Mouse (Mus musculus) adrenal gland, postnatal 14 days (tissue): ENCODE measurements at regions not wholly inside any gene's neighbourhood (a gene's known extent, or its start where the extent isn't known, plus 50 kb on each side); places are given as distances from the start of the nearest gene placed in this dataset.
A peak's percentile ranks its signal among the peaks of the same experiment; 100 is the strongest.

Experiments used
- DNase-seq: peaks from one replicate; pipeline ENCODE4 v3.0.0; 2021; ENCODE audit warnings: mixed read lengths

GRCm38 (mm10) chr14:105499319-105499895, 241.0 kb downstream of the Ndfip2 start:
- peak; percentile 23 for DNase-seq

DNA sequence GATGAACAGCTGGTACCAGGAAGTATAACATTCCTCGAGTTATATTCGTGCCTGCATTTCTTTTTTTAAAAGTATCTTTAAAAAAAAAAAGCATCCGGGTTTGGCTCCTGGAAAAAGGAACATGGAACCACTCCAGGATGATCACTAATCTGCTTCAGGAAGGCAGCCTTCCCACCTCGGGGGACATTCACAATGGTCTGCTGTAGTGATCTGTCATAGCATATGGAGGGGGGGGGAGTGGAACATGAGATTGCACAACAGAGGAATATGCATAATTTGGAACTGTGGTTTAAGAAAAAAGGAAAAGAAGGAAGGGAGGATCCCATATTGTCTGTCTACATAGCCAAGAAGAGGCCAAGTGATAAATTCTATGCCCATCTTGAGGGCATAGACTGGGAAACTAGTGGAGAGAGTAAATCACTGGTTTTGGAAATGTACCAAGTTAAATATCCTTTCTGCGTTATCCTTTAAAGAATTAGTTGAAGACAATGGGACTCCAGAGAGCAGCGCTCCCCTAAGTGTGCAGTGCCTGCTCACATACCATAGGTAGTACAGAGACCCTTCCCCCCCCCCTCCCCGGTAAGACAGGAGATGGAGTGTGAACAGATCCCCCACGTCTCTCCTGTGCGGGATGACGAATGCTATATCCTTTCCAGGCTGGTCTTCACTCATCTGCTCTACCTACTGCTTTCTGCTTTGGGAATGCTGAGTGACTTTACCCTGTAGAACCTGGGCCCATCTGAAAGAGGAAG, 240.0 kb downstream of the Ndfip2 start:
- DNase-seq: no peak

- DNase-seq: no peak
Observed at GRCm38 (mm10) chr14:105495161-105495560, 236.8 kb downstream of the Ndfip2 start.

DNA sequence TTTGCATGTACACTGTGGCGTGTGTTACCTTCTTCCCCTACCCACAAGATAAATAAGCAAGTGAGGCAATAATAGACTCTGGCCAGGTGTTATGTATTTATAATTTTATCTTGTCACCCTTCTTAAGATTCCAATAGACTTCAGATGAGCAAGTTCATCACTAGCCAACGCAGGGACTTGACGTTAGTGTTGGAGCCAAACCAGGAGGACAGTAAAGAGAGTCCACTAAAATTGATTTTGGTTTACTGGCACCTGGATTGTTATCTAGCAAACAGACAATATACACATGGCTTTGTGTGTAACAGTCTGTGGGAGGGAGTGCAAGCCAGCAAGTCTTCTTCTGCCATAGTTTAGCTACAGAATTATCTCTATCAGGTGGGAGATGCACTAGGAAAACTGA, 236.0 kb downstream of the Ndfip2 start:
- DNase-seq: no peak

DNA sequence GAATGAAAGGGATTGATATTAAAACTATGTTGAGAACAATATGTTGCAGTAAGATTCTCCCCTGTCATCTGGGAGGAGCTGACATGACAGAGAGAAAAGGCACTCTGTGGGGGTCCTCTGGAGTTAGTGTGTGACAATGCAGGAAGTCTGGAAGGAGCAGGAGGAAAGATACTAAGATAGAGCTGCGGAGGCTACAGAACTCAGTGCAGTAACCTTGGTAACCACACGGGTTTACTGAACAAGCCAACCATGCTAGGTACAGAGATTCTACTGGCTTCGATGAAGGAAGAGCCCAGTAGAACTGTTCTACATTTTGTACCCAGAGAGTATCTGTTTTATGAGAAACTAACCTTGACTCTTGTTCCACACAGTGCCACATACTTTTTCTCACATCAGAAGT, 231.8 kb downstream of the Ndfip2 start:
- no peak for DNase-seq

- DNase-seq: peak; percentile 59
Observed at GRCm38 (mm10) chr14:105483352-105484083, 225.1 kb downstream of the Ndfip2 start.

DNA sequence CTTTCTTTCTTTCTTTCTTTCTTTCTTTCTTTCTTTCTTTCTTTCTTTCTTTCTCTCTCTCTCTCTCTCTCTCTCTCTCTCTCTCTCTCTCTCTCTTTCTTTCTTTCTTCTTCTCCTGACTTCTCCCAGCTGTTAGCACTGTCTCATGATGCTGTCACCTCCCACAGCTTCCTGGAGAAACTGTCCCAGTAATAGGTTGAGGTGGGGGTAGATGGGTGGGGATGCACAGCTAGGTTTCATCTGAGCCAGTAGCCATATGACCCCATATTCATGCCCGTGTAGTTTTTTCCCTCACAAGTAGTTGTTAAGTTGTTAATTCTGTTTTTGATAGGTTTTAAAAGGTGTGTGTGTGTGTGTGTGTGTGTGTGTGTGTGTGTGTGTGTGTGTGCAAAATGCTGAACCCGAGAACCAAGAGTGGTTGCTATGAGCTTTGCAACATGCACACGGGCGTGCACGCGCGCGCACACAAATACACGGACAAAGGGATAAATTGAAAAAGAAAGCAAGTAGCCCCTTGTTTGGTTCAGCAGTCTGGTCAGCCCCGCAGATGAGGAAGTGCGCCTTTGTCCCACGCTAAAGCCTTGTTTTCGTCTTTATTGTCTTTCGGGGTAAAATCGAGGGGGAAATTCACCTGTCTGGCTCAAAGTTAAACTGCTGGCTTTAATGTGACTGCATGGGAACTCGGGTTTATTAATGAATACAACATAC, 224.4 kb downstream of the Ndfip2 start:
- peak; percentile 44 for DNase-seq

DNA sequence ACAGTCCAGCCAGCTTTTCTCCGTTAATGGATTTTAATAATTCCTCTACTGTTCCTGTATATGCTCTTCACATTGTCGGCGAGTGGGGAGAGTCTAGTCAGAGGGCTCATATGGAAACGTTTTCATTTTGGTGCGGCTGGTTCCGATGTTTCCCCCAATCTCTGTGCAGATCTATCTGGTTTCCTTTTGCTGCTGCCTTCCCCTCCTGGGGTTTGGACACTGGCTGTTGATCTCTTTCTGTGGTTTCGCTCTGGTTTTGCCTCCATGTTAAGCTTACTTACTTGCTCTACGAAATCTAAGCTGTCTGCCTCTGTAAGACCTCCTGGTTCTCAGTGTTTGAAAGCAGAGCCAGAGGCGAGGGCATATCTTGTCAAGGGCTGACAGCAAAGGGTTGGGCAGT, 221.7 kb downstream of the Ndfip2 start:
- DNase-seq: no peak

GRCm38 (mm10) chr14:105474991-105475553, 216.7 kb downstream of the Ndfip2 start:
- DNase-seq: peak; percentile 49

DNA sequence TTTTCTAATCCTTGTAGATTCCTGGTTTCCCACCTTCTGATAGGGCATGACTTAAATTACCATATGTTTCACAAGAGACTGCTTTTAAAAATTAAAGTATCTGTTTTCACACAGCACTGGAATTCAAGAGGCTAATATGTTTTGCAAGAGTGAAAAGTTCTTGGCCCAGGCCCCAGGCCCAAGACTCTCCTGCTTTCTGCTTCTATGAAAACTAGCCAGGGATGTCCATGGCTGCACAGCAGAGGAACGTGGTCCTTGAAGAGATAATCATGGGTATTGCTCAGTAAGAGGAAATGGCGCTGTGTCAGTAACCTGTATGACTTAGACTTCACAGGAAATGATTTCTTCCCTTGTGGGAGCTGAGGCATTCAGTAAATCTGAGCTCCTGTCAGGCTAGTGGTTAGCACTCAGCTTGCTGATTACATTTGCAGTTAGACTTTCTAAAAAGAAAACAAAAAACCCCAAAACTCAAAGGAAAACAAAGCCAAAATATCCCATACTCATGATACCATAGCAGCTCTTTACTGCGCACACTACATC, 190.6 kb downstream of the Ndfip2 start:
- DNase-seq: no peak

GRCm38 (mm10) chr14:105447088-105447487, 188.7 kb downstream of the Ndfip2 start:
- no peak for DNase-seq

DNA sequence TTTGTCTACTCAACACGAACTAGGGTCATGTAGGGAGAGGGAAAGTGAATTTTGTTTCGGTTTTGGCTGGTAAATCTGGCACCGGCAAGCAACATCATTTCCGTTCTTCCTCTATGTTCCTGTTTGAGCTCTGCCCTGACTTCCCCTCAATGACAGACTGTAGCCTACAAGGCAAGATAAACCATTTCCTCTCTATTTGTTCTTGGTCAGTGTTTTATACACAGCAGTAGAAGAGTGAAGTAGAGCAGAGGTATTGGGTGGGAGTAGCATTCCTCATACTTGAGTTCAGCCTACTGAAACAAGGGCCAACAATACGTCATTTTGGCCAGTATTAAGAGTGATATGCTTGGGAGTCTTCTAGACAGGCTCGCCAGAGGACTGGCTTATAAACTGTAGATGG, 177.0 kb downstream of the Ndfip2 start:
- no peak for DNase-seq

DNA sequence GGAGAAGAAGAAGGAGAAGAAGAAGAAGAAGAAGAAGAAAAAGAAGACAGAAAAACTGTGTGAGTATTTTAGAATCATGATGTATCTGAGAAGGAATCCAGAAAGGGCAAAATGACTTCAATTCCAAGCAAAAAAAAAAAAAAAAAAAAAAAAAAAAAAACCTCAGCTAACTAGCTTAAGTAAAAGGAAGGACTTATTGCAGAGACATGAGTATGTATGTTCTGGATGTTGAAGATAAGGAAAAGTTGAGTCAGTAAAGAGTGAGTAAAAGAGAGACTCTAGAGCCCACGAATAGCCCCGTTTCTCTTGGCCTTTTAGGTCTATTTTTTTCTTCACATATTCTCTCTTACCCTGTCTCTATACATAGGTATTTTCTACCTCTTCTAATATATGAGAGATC, 175.1 kb downstream of the Ndfip2 start:
- DNase-seq: no peak

- no peak for DNase-seq
Observed at GRCm38 (mm10) chr14:105432670-105433069, 174.3 kb downstream of the Ndfip2 start.

DNA sequence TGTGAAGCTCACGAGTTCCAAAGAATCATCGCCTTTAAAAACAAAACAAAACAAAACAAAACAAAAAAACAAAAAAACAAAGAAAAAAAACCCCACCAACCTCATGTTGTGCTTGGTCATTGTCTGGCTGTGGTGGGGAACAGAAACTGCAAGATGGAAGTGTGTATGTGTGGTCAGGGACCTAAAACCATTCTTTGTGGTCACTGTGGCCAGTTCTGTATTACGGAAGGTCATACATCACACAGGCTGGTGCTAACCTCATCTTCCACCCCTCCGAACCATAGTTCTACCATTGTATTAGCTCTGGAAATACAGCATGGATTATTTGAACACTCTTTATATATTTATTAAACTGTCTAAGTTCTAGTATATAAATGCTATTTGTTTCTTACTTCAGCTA, 173.2 kb downstream of the Ndfip2 start:
- no peak for DNase-seq

DNA sequence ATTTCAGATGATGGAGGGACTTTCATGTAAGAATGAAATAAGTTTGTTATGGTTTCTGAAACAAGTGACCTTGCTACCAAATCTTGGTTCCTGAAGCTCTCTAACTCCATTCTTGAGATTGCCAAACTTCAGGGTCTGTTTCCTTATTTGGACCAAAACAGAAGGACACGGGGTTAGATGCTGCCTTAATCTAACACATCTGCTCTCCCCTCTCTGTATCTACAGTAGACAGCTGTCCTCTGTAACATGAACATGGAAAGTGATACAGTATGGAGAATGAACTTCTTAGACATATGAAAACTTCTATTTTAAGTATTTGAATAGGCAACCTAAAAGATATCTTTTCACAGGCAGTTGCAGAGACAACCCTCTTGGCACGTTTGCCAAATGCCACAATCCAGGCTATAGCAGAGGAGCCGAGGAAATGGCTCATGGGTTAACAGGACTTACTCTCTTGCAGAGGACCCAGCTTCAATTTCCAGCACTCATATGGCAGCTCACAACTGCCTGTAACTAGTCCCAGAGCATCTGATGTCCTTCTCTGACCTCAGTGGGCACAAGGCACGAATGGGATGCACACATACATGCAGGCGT, 171.4 kb downstream of the Ndfip2 start:
- DNase-seq: no peak

DNA sequence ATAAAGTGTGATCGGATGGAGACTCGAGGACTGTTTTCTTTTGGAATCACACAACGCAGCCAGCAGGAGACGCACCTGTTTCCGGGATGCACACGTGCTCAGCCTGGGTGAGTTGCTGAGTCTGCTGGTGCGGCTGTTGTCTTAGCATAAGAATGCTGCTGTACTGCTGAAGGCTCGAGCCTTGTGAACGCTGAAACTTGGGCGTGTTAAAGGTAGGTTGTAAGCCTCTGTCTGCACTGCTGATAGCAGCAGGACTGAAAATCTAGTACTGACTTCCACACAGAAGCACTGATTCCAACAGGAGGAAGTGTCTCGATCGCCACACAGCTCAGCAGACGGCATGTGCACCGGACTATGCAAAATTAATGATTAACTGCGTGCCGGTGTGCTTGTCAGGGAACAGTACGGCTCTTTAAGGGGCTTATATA, 169.1 kb downstream of the Ndfip2 start:
- DNase-seq: no peak

GRCm38 (mm10) chr14:105426597-105427334, 168.4 kb downstream of the Ndfip2 start:
- DNase-seq: no peak

- no peak for DNase-seq
Observed at GRCm38 (mm10) chr14:105417967-105418366, 159.6 kb downstream of the Ndfip2 start.

DNA sequence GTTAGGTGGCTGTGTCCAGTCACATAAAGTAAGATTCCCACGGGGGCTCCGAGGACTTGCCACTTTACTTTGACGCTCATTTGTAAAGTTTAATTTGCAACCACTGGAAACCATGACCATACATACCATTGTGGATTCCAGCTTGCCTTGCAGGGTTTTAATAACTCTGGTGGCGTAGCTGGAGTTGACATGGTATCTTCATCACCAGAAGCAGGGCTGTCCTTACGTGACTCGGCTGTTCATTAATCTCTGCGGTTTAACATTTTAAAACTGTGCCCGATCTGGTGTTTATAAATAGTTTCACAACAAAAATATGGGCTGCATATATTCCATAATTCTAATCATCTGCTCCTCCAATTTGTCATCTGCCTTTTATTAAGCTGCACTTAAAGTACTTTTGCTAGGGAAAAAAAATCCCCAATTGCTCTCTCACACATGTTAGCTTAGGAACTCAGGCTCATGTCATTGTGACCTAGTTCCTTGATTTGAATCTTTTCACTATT, 159.1 kb downstream of the Ndfip2 start:
- no peak for DNase-seq

DNA sequence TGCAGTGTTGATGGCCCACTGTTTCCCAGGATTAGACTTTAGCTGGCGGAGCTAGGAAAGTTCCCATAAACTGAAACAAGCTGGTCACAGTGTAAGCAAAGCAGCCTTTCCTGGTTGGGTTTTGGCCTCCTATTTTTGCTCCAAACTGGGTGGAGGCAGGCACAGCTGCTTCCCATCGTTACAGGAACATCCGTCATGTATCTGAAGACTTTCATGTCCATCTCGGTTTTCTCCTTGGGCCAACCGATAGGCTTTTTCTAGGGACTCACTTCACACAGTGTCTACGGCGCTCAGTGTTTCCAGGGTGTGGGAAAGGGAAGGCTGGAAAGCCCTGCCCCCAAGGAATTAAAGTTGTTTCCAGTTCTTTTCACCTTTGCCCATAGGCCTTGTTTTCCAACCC, 158.6 kb downstream of the Ndfip2 start:
- no peak for DNase-seq
